Mouse (Mus musculus): ENCODE measurements around the gene E130208F15Rik. TPM values are rescaled to one million over a fixed set of nuclear protein-coding genes. Genes with fewer than 3 reads are reported as not detected.

The E130208F15Rik gene
- total RNA-seq, 2 experiments from 2014 or later: 0.65 to 0.78 TPM

Other genes starting within 250 kb of the E130208F15Rik start
- 1 to 10 TPM; 1.7 to 2.6 TPM for gene Zfp82, start 248.8 kb upstream of the E130208F15Rik start, total RNA-seq (2021)
- not detected for gene Gm26920, start 231.3 kb upstream of the E130208F15Rik start, total RNA-seq (2021)
- 1 to 10 TPM; 1.8 to 2.7 TPM for gene Zfp566, start 231.2 kb upstream of the E130208F15Rik start, total RNA-seq (2021)
- 10 to 100 TPM; 30.9 to 35.3 TPM for gene Zfp260, start 227.0 kb upstream of the E130208F15Rik start, total RNA-seq (2021)
- 1 to 10 TPM; 1.8 to 2.7 TPM for gene Zfp382, start 199.8 kb upstream of the E130208F15Rik start, total RNA-seq (2021)
- gene Zfp146, start 152.0 kb upstream of the E130208F15Rik start, total RNA-seq (2021): 10 to 100 TPM; 26.3 to 30.3 TPM
- gene Cox7a1, start 137.6 kb upstream of the E130208F15Rik start, total RNA-seq (2021): 1,000 to 10,000 TPM; 2,810 to 3,153 TPM
- gene Capns1, start 122.9 kb upstream of the E130208F15Rik start, total RNA-seq (2021): 100 to 1,000 TPM; 289 to 298 TPM
- 10 to 100 TPM; 52.3 to 59.5 TPM for gene Polr2i, start 89.8 kb upstream of the E130208F15Rik start, total RNA-seq (2021)
- 10 to 100 TPM; 58.8 to 61.7 TPM for gene Tbcb, start 89.5 kb upstream of the E130208F15Rik start, total RNA-seq (2021)
- gene Ovol3, start 86.0 kb upstream of the E130208F15Rik start, total RNA-seq (2021): not detected
- gene Thap8, start 41.6 kb upstream of the E130208F15Rik start, total RNA-seq (2021): under 1 TPM; 0.22 to 0.35 TPM
- gene Wdr62, start 41.3 kb upstream of the E130208F15Rik start, total RNA-seq (2021): 1 to 10 TPM; 1.5 to 1.9 TPM
- gene Clip3, start 30.0 kb upstream of the E130208F15Rik start, total RNA-seq (2021): 10 to 100 TPM in 1 of 2 experiments, 1 to 10 TPM in 1; 6.0 to 11.4 TPM
- 10 to 100 TPM; 22.0 to 23.0 TPM for gene Alkbh6, start 13.0 kb upstream of the E130208F15Rik start, total RNA-seq (2021)
- gene Syne4, start 6.9 kb upstream of the E130208F15Rik start, total RNA-seq (2021): 1 to 10 TPM in 1 of 2 experiments, under 1 TPM in 1; 0.81 to 1.3 TPM
- 10 to 100 TPM; 12.0 to 12.5 TPM for gene Sdhaf1, start 2.2 kb downstream of the E130208F15Rik start, total RNA-seq (2021)
- 1 to 10 TPM; 1.3 to 1.4 TPM for gene Lrfn3, start 41.0 kb downstream of the E130208F15Rik start, total RNA-seq (2021)
- 10 to 100 TPM; 22.1 to 22.4 TPM for gene Tyrobp, start 92.0 kb downstream of the E130208F15Rik start, total RNA-seq (2021)
- not detected for gene Hcst, start 98.1 kb downstream of the E130208F15Rik start, total RNA-seq (2021)
- under 1 TPM; 0.27 to 0.28 TPM for gene Nfkbid, start 100.0 kb downstream of the E130208F15Rik start, total RNA-seq (2021)
- gene Aplp1, start 123.8 kb downstream of the E130208F15Rik start, total RNA-seq (2021): 1 to 10 TPM; 2.7 to 3.1 TPM
- gene Kirrel2, start 135.9 kb downstream of the E130208F15Rik start, total RNA-seq (2021): not detected
- gene Nphs1, start 136.6 kb downstream of the E130208F15Rik start, total RNA-seq (2021): not detected
- gene Prodh2, start 171.9 kb downstream of the E130208F15Rik start, total RNA-seq (2021): not detected
- under 1 TPM; 0.56 to 0.89 TPM for gene Arhgap33, start 213.3 kb downstream of the E130208F15Rik start, total RNA-seq (2021)
- gene Hspb6, start 230.4 kb downstream of the E130208F15Rik start, total RNA-seq (2021): 100 to 1,000 TPM; 749 to 757 TPM
- 1 to 10 TPM; 3.3 to 5.4 TPM for gene Proser3, start 230.6 kb downstream of the E130208F15Rik start, total RNA-seq (2021)
- 10 to 100 TPM; 13.4 to 16.0 TPM for gene Lin37, start 238.1 kb downstream of the E130208F15Rik start, total RNA-seq (2021)
- 10 to 100 TPM; 62.9 to 63.4 TPM for gene U2af1l4, start 241.6 kb downstream of the E130208F15Rik start, total RNA-seq (2021)
- 1 to 10 TPM; 1.4 to 1.6 TPM for gene Gm49396, start 241.6 kb downstream of the E130208F15Rik start, total RNA-seq (2021)
- 10 to 100 TPM; 75.8 to 81.6 TPM for gene Psenen, start 241.9 kb downstream of the E130208F15Rik start, total RNA-seq (2021)
- gene Igflr1, start 243.7 kb downstream of the E130208F15Rik start, total RNA-seq (2021): 1 to 10 TPM in 1 of 2 experiments, under 1 TPM in 1; 0.67 to 1.2 TPM

Data from heart, postnatal 36 days (tissue).